Mouse (Mus musculus): ENCODE results near the gene Calm5.
"Not testable (repeated sequence)": the region's sequence is repeated elsewhere in the genome, so short reads cannot be mapped to it uniquely, and the experiment has no call there.

The Calm5 gene

DNA sequence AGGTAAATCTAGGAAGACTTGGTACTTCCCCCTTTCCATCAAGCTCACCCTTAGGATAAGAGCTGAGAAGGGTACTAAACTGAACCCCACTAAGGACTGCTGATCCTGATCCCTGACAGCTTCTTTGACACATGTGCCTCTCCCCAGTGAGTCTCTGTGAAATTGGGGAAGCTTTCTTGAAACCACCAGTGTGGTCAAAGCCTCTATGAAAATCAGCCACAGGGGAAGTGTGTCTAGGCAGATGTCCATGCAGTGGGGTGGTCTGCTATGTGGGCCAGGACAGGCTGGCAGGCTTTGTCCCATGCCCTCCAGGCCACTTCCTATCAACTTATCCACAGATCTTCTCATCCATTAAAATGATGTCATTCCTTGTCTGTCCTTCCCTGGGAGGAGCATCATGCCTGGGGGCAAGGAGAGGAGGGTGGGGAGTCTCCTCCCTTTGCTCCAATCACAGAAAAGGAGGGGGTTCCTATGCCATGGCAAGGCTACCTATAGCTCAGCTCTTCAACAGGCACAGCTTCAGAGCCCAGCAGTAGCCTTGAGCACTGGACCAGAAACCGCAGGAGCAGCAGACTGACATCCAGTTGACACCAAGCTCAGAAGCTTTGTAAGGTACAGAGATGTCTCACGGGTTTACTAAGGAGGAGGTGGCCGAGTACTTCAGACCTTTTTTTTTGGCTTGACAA, at the start of gene Calm5:
Gene Calm5 (plus strand): TSS at position 526 of the 686 bp plus-strand sequence.
- DNase-seq (ENCODE audit: extremely low spot score, low read depth, low spot score): not testable (repeated sequence)

DNA sequence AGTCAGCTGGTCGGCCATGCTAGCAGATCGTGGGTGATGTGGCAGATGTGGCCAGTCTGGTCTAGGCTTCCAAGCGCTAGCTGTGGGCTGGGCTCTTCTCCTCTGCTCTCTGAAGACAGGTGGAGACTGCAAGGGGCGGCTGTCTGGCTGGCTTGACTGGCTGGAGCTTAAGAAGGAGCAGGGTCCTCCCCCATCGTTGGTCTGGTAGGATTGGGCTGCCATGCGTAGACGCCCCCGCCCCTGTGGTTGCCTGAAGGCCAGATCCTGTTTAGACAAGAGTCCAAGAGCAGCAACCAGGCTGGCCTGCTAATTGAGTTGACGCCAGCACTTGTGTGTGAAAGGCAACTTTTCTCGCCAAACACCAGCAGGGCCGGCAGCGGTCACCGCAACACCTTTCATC, 49.8 kb upstream of the Calm5 start, which contains the start of gene Calml3:
Gene Calml3 (minus strand): TSS at position 131 of the 400 bp plus-strand sequence.
- DNase-seq (ENCODE audit: extremely low spot score, low read depth, low spot score): no peak

DNA sequence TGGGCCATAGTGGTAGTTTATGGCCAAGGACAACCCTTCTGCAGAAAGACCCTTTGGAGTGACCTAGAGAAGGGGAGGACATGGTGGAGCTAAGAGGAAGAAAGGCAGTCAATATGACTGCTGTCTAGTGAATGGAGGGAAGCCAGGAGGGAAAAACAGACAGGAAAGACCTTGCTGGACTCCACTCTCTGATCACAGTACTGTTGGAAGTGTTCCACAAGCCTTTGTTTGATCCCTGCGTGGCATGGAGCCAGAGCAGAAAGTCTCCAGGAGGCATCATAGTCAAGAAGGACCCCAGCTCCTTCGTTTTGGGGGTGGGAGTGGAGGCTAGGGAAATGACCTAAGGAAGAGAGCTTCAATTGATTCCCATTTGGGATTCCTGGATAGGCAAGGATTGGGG, 48.8 kb upstream of the Calm5 start:
- DNase-seq (ENCODE audit: extremely low spot score, low read depth, low spot score): no peak

DNA sequence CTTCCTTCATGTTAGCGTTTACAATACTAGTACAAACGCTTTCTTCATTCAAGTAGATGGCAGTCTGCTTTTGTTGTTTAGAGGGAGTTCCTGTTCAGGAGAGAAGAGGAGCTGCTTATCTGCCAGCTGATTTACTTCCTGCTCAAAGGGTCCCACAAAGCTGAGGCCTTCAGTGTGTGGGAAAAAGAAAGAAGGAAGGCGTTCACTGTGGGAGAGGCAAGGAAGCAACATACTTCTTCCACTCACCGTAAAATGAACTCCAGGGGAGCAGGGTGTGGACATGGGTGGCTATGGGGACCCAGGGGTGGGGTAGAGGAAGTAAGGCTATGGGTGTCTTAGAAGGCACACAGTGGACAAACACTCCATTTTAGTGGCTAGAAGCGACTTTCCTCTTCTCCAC, 48.3 kb upstream of the Calm5 start:
- no peak for DNase-seq (ENCODE audit: extremely low spot score, low read depth, low spot score)

DNA sequence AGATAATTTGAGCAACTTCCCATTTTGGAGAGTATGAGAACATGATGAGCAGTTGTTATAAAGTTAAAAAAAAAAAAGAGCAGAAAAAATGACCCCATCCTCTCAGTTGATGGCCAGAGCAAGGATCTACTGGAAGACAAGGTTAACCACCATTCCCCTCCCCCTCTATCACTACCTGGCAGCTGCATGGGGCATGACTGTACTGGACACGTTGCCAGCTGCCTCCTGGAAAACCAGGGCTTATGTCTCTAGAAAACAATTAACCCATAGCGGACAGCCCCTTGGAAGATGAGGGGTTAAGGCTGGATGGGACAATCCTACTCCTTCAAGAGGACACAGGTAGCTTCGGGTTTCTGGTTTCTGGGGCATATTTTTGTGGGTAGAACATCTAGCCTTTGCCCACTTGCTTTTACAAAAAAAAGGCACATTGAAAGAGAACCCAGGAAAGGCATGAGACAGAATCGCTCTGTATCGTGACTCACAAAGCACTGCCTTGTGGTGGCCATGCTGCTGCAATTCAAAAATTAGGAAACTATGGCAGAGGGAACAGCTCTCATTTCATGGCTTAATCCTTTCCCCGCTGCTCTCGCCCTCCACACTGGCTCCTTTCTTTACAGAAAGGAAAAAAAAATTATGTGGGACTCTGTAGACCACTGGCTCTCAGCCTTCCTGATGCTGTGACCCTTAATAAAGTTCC, 46.7 kb upstream of the Calm5 start:
- DNase-seq (ENCODE audit: extremely low spot score, low read depth, low spot score): no peak

DNA sequence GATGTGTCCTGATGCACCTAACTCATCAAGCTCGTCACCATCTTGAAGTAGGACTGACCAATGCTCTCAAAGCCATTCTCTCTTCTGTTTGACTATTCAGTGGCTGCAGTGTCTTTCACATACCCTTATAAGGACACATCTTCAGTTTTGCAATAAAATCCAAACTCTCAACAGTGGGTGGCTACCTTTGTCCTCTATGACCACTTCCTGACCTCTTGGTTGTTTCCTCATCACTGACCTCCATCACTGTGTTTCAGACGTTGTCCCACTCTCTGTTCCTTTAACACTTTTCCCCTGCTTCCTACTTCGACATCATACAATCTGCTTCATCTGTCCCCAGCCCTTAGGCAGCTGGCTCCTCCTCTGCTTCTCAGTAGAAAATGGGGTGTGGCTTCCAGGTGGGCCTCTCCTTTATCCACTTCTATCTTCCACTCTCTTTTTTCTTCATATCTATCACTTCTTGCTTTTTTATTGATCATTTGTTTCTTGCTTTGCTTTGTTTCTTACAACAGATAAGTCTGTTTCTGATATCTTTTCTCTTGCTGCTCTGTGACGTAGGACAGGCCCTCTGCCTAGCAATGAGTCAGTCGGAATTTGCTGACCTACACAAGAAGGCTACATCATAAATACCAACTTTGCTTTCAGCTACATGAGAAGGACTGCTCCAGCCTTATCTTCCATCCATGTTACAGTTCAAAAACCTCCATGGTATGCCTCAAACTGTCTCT, 35.8 kb upstream of the Calm5 start:
- DNase-seq (ENCODE audit: extremely low spot score, low read depth, low spot score): no peak

DNA sequence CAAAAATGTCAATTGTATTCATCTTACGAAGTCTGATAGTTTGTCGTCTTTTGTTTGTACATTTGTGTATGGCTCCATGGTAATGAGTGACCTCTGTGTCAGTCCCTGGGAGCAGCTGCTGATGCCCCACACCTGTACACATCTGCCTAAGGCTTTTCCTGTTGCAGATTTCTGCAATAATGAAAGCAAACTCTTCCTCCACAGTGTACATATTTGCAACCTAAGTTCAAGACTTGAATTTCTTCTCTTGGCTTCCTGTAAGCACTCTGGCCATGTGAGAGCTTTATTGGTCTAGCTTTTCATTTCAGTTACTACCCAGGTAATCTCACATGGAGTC, 35.3 kb upstream of the Calm5 start:
- DNase-seq (ENCODE audit: extremely low spot score, low read depth, low spot score): no peak

DNA sequence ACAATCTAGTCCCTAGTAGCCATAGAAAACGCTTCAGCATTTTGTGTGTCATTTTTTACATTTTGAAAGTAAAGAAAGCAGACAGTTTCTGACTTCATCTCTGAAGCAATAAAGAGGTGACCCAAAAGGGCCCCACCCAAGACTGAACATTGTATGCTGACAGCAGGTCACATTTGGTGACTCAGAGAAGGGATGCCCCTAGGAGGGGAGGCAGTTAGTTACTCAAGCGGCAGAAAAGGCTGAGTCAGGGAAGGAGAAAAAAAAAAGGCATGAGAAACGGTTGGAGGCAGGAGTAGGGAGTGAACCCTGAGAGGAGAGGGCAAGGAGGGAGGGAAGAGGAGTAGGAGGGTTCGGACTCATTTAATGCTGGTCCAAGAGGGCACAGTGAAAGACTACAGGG, 31.9 kb upstream of the Calm5 start:
- DNase-seq (ENCODE audit: extremely low spot score, low read depth, low spot score): no peak

DNA sequence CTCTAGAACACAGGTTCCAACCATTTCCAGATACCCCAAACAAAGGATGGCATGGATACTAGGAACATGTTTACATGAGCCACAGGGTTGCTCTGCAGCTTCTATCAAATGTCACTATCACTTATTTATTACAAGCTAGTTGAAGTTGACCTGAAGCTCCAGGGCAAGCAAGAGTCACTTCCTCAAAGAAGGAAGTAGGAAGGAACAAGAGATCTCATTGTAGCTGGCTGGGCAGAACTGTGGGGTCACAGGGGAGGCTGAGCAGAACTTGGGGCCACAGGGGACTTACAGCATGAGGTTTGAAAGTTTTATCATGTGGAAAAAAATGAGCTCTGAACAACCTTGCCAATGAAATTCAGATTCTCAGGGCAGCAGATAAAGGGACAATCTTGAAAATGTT, 28.2 kb upstream of the Calm5 start:
- DNase-seq (ENCODE audit: extremely low spot score, low read depth, low spot score): no peak

DNA sequence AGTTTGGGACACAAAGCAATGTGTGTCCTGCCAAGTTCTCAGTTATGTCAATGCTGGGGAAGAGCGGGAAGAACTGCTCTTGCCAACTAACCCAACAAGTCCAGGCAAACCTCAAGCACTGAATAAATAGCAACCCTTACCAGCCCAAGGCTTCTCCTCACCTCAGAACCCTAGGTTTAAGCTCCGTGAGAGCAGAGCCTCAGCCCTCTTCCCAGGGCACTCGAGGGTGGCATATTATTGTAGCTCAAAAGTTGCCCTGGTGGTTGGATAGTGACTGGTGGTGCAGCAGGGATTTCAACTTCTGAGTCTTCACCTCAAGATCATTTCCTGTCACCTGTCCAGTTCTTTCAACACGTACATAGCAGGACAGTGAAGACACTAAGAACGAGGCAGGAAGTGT, 22.4 kb upstream of the Calm5 start:
- no peak for DNase-seq (ENCODE audit: extremely low spot score, low read depth, low spot score)

DNA sequence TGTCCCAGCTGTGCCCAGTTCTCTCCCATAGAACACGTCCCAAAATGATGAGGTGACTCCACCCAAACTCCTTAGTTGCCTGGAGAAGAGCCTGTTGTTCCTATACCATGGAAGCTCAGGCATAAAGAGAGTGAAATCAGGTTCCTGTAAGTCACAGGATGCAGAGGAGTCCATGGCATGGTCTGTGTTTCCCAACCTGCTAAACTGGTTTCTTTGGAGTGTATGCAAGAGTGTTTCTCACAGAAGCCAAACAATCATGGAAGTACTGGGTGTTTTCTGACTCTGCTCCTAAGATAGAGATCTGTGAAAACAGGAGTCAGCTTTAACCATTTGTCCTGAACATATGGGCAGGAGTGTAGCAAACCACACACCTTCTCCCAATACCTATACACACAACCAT, 22.0 kb upstream of the Calm5 start:
- no peak for DNase-seq (ENCODE audit: extremely low spot score, low read depth, low spot score)

DNA sequence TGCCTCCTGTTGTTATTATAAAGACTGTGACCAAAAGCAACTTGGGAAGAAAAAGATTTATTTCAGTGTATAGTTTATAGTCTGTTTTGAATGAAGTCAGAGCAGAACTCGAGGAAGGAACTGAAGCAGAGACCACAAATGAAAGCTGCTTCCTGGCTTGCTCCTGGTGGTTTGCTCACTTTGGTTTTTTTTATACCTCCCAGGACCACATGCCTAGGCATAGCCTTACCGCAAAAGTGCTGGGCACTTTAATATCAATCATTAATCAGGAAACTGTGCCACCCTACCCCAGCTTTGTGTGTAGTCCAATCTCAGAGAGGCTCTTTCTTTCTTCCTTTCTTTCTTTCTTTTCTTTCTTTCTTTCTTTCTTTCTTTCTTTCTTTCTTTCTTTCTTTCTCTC, 21.5 kb upstream of the Calm5 start:
- DNase-seq (ENCODE audit: extremely low spot score, low read depth, low spot score): no peak

DNA sequence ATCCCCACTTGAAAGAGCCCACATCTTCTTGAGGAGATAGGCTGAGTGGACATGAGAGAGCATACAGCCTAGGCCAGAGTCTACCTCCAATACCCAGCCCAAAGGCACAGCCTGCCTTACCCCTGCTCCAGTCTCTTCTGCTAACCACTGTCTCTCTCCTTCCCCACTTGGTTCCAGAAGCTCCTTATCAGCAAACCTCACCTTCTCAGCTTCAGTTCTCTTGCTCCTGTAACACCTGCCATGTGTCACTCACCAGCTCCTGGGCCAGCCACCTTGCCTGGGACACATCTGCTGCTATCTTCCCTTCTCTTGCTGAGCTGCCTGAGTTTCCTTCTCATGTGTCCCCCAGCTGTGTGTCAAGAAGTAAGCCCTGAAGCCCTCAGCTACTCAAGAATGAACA, 20.3 kb upstream of the Calm5 start:
- not testable (repeated sequence) for DNase-seq (ENCODE audit: extremely low spot score, low read depth, low spot score)

DNA sequence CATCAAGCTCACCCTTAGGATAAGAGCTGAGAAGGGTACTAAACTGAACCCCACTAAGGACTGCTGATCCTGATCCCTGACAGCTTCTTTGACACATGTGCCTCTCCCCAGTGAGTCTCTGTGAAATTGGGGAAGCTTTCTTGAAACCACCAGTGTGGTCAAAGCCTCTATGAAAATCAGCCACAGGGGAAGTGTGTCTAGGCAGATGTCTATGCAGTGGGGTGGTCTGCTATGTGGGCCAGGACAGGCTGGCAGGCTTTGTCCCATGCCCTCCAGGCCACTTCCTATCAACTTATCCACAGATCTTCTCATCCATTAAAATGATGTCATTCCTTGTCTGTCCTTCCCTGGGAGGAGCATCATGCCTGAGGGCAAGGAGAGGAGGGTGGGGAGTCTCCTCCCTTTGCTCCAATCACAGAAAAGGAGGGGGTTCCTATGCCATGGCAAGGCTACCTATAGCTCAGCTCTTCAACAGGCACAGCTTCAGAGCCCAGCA, 16.6 kb upstream of the Calm5 start, which contains the start of gene Calm4:
Gene Calm4 (plus strand): TSS at position 446 of the 496 bp plus-strand sequence.
- DNase-seq (ENCODE audit: extremely low spot score, low read depth, low spot score): not testable (repeated sequence)

DNA sequence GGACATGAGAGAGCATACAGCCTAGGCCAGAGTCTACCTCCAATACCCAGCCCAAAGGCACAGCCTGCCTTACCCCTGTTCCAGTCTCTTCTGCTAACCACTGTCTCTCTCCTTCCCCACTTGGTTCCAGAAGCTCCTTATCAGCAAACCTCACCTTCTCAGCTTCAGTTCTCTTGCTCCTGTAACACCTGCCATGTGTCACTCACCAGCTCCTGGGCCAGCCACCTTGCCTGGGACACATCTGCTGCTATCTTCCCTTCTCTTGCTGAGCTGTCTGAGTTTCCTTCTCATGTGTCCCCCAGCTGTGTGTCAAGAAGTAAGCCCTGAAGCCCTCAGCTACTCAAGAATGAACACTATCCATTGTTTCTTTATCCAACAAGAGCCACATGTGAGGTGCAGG, 13.3 kb upstream of the Calm5 start:
- DNase-seq (ENCODE audit: extremely low spot score, low read depth, low spot score): not testable (repeated sequence)

DNA sequence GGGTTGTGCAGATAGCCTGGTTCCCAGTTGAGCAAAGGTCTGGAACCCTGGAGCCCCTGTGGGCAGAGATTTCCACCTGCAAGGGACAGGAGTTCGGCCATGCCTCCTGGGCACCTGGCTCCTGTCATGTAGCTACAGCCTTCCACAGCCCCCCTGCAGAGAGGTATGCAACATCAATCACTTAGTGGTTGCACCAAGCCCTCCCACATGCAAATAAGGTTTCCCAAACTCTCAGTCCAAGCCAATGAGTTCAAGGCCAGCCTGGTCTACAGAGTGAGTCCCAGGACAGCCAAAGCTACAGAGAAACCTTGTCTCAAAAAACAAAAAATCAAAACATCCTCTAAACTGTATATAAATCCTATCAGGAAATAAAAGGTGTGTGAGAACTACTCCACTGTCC, 3.6 kb upstream of the Calm5 start:
- no peak for DNase-seq (ENCODE audit: extremely low spot score, low read depth, low spot score)

DNA sequence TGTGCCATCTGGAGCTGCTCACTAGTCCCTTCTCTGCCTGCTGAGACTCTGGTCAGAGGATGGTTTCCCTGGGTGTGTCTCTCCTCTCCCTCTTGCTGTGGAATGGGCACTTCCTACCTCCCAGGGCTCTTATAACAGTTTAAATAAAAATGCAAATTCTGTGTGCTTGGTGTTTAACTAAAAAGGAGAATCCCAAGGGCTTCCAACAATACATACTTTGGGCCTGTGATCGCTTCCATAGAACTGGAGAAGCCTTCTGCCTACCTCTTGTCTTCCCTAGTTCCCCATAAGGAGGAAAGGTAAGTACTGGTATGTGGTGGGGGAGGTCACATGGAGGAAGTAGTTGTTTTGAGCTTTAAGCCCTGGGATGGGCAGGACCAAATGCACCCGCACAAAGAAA, 883 bp downstream of the Calm5 start:
- DNase-seq (ENCODE audit: extremely low spot score, low read depth, low spot score): no peak

DNA sequence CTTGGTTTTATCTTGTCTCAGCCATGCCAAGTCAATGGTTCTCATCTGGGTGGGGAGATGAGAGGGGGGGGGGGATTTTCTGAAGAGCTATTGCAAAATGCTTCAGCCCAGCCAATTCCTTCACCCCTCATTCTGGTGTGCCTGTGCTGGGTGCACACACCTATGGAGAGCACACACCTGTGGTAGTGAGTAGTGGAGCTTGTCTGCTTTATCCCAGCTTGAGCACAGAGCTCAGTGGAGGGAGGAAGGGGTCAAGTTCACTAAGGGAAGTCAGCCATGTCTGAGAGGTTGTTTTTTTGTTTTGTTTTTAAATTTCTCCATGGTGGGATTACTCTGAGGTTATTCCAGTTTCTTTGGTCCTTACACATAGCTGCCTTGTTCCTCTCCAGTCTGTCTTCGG, 2.3 kb downstream of the Calm5 start:
- DNase-seq (ENCODE audit: extremely low spot score, low read depth, low spot score): no peak

DNA sequence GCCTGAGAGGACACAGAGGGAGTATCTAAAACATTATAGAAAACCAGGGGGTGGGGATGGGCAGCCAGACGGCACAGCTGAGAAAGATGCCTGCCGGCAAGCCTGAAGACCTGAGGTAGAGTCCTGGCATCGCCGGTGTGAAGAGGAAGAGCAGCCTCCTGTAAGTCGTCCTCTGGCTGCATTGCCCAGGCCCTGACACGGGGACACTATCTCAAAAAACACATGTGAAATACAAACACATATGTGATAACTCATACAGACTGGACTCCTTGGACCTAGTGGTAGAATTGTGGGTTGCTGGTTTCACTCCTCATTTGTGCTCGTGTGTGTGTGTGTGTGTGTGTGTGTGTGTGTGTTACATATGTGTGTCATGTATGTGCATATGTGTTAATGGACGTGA, 7.3 kb downstream of the Calm5 start:
- DNase-seq (ENCODE audit: extremely low spot score, low read depth, low spot score): no peak

DNA sequence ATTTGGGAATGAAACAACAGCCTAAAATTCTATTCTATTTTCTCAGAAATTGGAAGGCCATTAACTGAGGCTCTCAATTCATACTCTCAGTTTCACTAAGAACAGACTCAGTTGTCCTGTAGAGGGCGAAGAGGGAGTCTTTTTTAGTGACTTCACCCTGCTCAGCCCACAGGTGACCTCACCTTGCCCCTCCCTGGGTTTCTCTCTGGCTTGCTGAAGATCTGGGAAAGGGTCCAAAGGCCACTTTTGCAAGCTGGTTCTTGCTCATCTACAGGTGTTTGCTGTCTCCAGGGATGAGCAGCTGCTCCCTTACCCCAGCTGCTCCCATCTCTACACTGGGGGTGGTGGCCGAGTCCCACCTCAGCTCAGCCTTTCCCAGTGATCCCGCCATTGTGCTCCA, 8.4 kb downstream of the Calm5 start:
- no peak for DNase-seq (ENCODE audit: extremely low spot score, low read depth, low spot score)

DNA sequence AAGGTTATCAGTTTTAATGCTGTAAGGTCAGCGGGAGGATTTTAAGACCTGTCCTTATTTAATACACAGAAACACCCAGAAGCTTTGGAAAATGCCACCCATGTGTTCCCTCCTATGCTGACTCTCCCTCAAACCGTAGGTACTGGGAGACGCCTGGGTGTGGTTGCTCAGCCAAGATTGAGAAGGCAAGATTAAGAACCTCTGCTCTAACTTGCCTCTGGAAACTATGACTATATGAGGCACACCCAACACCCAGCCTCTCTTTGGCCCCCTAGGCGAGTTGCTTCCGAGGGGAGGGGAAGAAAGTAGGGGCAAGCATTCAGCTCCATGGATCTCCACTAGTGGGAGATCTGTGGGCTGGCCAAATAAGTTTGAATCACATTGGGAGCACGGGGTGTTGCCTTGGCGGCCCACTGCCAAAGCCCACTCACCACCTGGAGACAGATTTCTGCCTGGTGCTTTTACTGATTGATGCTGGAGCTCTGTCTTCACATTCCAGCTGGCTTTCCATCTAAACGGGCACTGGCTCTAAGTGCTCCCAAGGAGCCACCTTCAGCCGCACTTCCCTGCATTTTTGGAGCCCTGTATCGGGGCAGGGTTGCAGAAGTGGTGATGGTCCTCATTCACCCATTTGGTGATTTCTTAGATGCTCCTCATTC, 9.1 kb downstream of the Calm5 start:
- DNase-seq (ENCODE audit: extremely low spot score, low read depth, low spot score): no peak
